Mouse (Mus musculus) C2C12 (cell line): ENCODE measurements around the gene Sept1.

ENCODE experiments used
- CTCF ChIP-seq: IDR thresholded peaks from one replicate; pipeline ENCODE4 v1.5.1; 2011; ENCODE audit not compliant: control insufficient read depth, insufficient read depth, insufficient read length
- FOSL1 ChIP-seq: IDR thresholded peaks from one replicate; pipeline ENCODE4 v1.8.0; 2011; ENCODE audit warnings: mild to moderate bottlenecking, low read length; ENCODE audit not compliant: poor library complexity, insufficient read depth, severe bottlenecking
- MAX ChIP-seq: IDR thresholded peaks from one replicate; pipeline ENCODE4 v1.6.1; 2011; ENCODE audit warnings: mild to moderate bottlenecking, control low read depth
- MYOG ChIP-seq: IDR thresholded peaks from one replicate; pipeline ENCODE4 v1.6.1; 2011; ENCODE audit not compliant: control insufficient read depth, insufficient read length; ENCODE audit errors: extremely low read depth

GRCm38 (mm10) chr7:127256518-127256917, 23.6 kb upstream of the Sept1 start:
- no peak for TF ChIP-seq CTCF
- no peak for TF ChIP-seq MYOG
- TF ChIP-seq MAX: no peak
- no peak for TF ChIP-seq FOSL1
